16 mouse cellular contexts compared by ENCODE assay signal in genomic region chr10:16619584-16619983, GRCm38 (mm10).
"Had no signal": no experiment of that assay in that cellular context is flagged by ENCODE, and none has a peak within 500 bp of the region (broad histone marks: within the 10 kb centered on the region; RNA-seq: fewer than 3 reads in every experiment).

No protein-coding gene starts in this region.

- H3K9me3 ChIP-seq: stomach, embryonic 15.5 days had no signal

- H3K36me3 ChIP-seq: neural tube, embryonic 13.5 days; neural tube, embryonic 15.5 days; stomach, embryonic 15.5 days had no signal

- H3K27me3 ChIP-seq: neural tube, embryonic 13.5 days; neural tube, embryonic 15.5 days; stomach, embryonic 15.5 days had no signal

- DNase-seq: retina, postnatal 1 day; right cerebral cortex, adult 18-20 months; right cerebral cortex, postnatal 14 days; right cerebral cortex, postnatal 25 days; right cerebral cortex, postnatal 4 days; spleen, adult 18-20 months; thymus, adult 18-20 months; thymus, adult 2 months; thymus, postnatal 14 days; thymus, postnatal 25 days; thymus, postnatal 36 days; thymus, postnatal 4 days had no signal

- H3K4me3 ChIP-seq: neural tube, embryonic 13.5 days; neural tube, embryonic 15.5 days; stomach, embryonic 15.5 days had no signal

- H3K27ac ChIP-seq: neural tube, embryonic 13.5 days; neural tube, embryonic 15.5 days; stomach, embryonic 15.5 days; stomach, postnatal 0 days had no signal

- H3K4me1 ChIP-seq: neural tube, embryonic 13.5 days; neural tube, embryonic 15.5 days; stomach, embryonic 15.5 days had no signal

- H3K9ac ChIP-seq: neural tube, embryonic 13.5 days; neural tube, embryonic 15.5 days; stomach, embryonic 15.5 days had no signal

- H3K4me2 ChIP-seq: neural tube, embryonic 13.5 days; neural tube, embryonic 15.5 days; stomach, embryonic 15.5 days had no signal
